Mouse (Mus musculus) kidney, embryonic 15.5 days (tissue): ENCODE data around the gene Tfcp2. TPM values are rescaled to one million over a fixed set of nuclear protein-coding genes. Genes with fewer than 3 reads are reported as not detected.

Experiments
- ATAC-seq: fragments of 200-750 bp; cut with Nextera tagmentation; replicated peaks from 2 replicates; pipeline ENCODE4 v1.8.0; 2017; ENCODE audit warnings: moderate TSS enrichment; ENCODE audit not compliant: low FRiP score
- H3K27ac ChIP-seq: fragments of 300-500 bp; sonication (generic); 2 replicates; pipeline ENCODE4 v1.5.1; 2015; ENCODE audit warnings: mild to moderate bottlenecking, inconsistent platforms
- H3K27me3 ChIP-seq: fragments of 300-500 bp; sonication (generic); 2 replicates; pipeline ENCODE4 v1.6.1; 2015; ENCODE audit warnings: inconsistent platforms
- H3K36me3 ChIP-seq: fragments of 300-500 bp; sonication (generic); 2 replicates; pipeline ENCODE4 v1.6.1; 2015; ENCODE audit warnings: inconsistent platforms
- H3K4me1 ChIP-seq: fragments of 300-500 bp; sonication (generic); 2 replicates; pipeline ENCODE4 v1.6.1; 2015; ENCODE audit warnings: inconsistent platforms
- H3K4me2 ChIP-seq: fragments of 300-500 bp; sonication (generic); 2 replicates; pipeline ENCODE4 v1.6.1; 2015; ENCODE audit warnings: moderate library complexity, mild to moderate bottlenecking, inconsistent platforms
- H3K4me3 ChIP-seq: fragments of 300-500 bp; sonication (generic); replicated peaks from 2 replicates; pipeline ENCODE4 v1.5.1; 2015; ENCODE audit warnings: mild to moderate bottlenecking, inconsistent platforms
- H3K9ac ChIP-seq: fragments of 300-500 bp; sonication (generic); 2 replicates; pipeline ENCODE4 v1.6.1; 2015; ENCODE audit warnings: mild to moderate bottlenecking, inconsistent platforms
- H3K9me3 ChIP-seq: fragments of 300-500 bp; sonication (generic); replicated peaks from 2 replicates; pipeline ENCODE4 v1.6.1; 2016; ENCODE audit warnings: inconsistent platforms
- WGBS: fragments of 180-500 bp; shearing (Covaris S2); methylation state at CpG from one replicate; pipeline ENCODE4 v1.1.7; 2015; ENCODE audit warnings: mixed read lengths; 5-methylcytosine and 5-hydroxymethylcytosine counted together
- polyA plus RNA-seq: library from polyadenylated mRNA; unstranded; fragments of >200 nt; fragmentation: Nextera tagmentation; extraction: Ambion mirVana; gene quantifications from 2 replicates; pipeline ENCODE4 v1.2.1, GENCODE M21; 2015

Gene Tfcp2
- polyA plus RNA-seq, 1 experiment from 2014 or later = 38.1 TPM

GRCm38 (mm10) chr15:100456356-100456991 lies 95.3 kb downstream of the Tfcp2 start:
- WGBS = 68% methylated on average over 7 of the region's 7 CpGs

GRCm38 (mm10) chr15:100452486-100452885 lies 99.3 kb downstream of the Tfcp2 start:
- Histone ChIP-seq H3K4me2 (no peak overlapping the region), H3K27ac (no peak overlapping the region), H3K4me1 (peaks cover 4% of the 10 kb centered on the region), H3K27me3 (no peaks in the 10 kb centered on the region), H3K9me3 (no peaks in the 10 kb centered on the region), H3K9ac (no peak overlapping the region), H3K36me3 (no peaks in the 10 kb centered on the region), H3K4me3 (no peak overlapping the region)
- 83% methylated on average over 11 of the region's 11 CpGs for WGBS
- ATAC-seq = no peak

More at GRCm38 (mm10) chr15:100456356-100456991, 95.3 kb downstream of the Tfcp2 start:
- Histone ChIP-seq H3K4me2 (no peak overlapping the region), H3K9me3 (no peaks in the 10 kb centered on the region), H3K36me3 (no peaks in the 10 kb centered on the region), H3K4me3 (no peak overlapping the region), H3K27ac (no peak overlapping the region), H3K9ac (no peak overlapping the region), H3K4me1 (peaks cover 15% of the 10 kb centered on the region), H3K27me3 (no peaks in the 10 kb centered on the region)
- no peak for ATAC-seq

DNA sequence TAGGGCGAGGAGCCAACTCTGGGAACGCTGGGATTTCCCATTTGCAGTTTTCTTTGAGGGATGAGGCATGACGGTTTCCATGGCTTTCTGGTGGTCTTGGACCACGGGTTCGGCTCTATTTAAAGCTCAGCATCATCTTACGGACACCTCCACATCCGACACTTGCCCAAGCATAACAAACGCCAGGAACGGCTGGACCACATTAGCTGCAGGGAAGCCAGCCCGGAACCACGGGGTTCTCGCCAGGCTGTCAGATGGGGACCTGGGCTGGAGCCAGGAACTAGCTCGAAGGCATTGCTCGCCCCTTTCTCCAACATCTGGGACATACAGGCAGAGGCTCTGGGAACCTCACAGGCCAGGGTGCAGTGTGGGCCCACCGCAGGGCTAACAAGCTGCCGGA lies 100.6 kb downstream of the Tfcp2 start:
- H3K27me3 ChIP-seq = no peaks in the 10 kb centered on the region
- no peaks in the 10 kb centered on the region for H3K4me1 ChIP-seq
- WGBS = 56% methylated on average over 16 of the region's 16 CpGs
- H3K4me2 ChIP-seq = no peak overlapping the region
- no peak overlapping the region for H3K9ac ChIP-seq
- H3K36me3 ChIP-seq = no peaks in the 10 kb centered on the region
- no peak overlapping the region for H3K27ac ChIP-seq
- no peak for ATAC-seq
- H3K4me3 ChIP-seq = no peak overlapping the region
- H3K9me3 ChIP-seq = no peaks in the 10 kb centered on the region

GRCm38 (mm10) chr15:100449495-100449894 lies 102.3 kb downstream of the Tfcp2 start:
- no peak for ATAC-seq
- no peak overlapping the region for H3K4me2 ChIP-seq
- H3K4me3 ChIP-seq = no peak overlapping the region
- H3K36me3 ChIP-seq = no peaks in the 10 kb centered on the region
- H3K27ac ChIP-seq = no peak overlapping the region
- no peaks in the 10 kb centered on the region for H3K27me3 ChIP-seq
- no peak overlapping the region for H3K9ac ChIP-seq
- H3K9me3 ChIP-seq = no peaks in the 10 kb centered on the region
- 60% methylated on average over 3 of the region's 3 CpGs for WGBS
- H3K4me1 ChIP-seq = no peaks in the 10 kb centered on the region

DNA sequence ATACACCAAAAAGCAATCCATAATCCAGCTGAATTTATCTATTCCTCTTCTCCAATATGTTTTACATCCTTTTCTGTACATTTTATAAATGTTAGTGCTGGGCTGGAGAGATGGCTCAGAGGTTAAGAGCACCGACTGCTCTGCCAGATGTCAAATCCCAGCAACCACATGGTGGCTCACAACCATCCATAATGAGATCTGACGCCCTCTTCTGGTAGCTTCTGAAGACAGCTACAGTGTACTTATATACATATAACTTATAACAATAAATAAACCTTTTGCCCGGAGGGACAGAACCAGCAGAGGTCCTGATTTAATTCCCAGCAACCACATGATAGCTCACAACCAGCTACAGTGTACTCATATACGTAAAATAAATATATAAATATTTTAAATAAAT lies 103.2 kb downstream of the Tfcp2 start:
- Histone ChIP-seq H3K27me3 (no peaks in the 10 kb centered on the region), H3K36me3 (no peaks in the 10 kb centered on the region), H3K4me1 (peaks cover 7% of the 10 kb centered on the region), H3K4me2 (no peak overlapping the region), H3K9ac (no peak overlapping the region), H3K9me3 (no peaks in the 10 kb centered on the region), H3K4me3 (no peak overlapping the region), H3K27ac (no peak overlapping the region)
- WGBS = 78% methylated on average over 4 of the region's 4 CpGs
- no peak for ATAC-seq

Other genes with a start within 250 kb of the Tfcp2 start
- 13.2 and 18.4 TPM in 2 replicates for gene Mettl7a1, start 247.9 kb downstream of the Tfcp2 start, polyA plus RNA-seq
- gene Mettl7a3, start 217.1 kb downstream of the Tfcp2 start, polyA plus RNA-seq = 0.17 TPM in 1 of 2 replicates, not detected in the other
- gene Methig1, start 198.9 kb downstream of the Tfcp2 start, polyA plus RNA-seq = 0.94 and 1.5 TPM in 2 replicates
- 0.26 TPM in 1 of 2 replicates, not detected in the other for gene Mettl7a2, start 198.8 kb downstream of the Tfcp2 start, polyA plus RNA-seq
- 0.64 and 1.7 TPM in 2 replicates for gene Higd1c, start 187.5 kb downstream of the Tfcp2 start, polyA plus RNA-seq
- 0.15 and 0.25 TPM in 2 replicates for gene Gm5475, start 129.9 kb downstream of the Tfcp2 start, polyA plus RNA-seq
- 26.8 and 28.2 TPM in 2 replicates for gene Slc11a2, start 126.9 kb downstream of the Tfcp2 start, polyA plus RNA-seq
- 27.5 and 27.8 TPM in 2 replicates for gene Letmd1, start 83.0 kb downstream of the Tfcp2 start, polyA plus RNA-seq
- 16.0 and 16.9 TPM in 2 replicates for gene Csrnp2, start 56.5 kb downstream of the Tfcp2 start, polyA plus RNA-seq
- gene Pou6f1, start 48.0 kb upstream of the Tfcp2 start, polyA plus RNA-seq = 8.4 and 9.1 TPM in 2 replicates
- 237 and 241 TPM in 2 replicates for gene Dazap2, start 63.3 kb upstream of the Tfcp2 start, polyA plus RNA-seq
- gene Smagp, start 84.9 kb upstream of the Tfcp2 start, polyA plus RNA-seq = 30.0 and 33.1 TPM in 2 replicates
- gene Bin2, start 117.5 kb upstream of the Tfcp2 start, polyA plus RNA-seq = 2.6 and 3.2 TPM in 2 replicates
- gene Cela1, start 135.9 kb upstream of the Tfcp2 start, polyA plus RNA-seq = 16.5 and 18.3 TPM in 2 replicates
- gene Galnt6, start 177.4 kb upstream of the Tfcp2 start, polyA plus RNA-seq = 1.0 and 2.4 TPM in 2 replicates
- gene Slc4a8, start 209.7 kb upstream of the Tfcp2 start, polyA plus RNA-seq = 9.6 and 9.9 TPM in 2 replicates